Mouse (Mus musculus) kidney, adult 9 months (tissue): Measurements from ENCODE around the gene Ucp3.

Experiments
- DNase-seq: peaks from one replicate; pipeline ENCODE4 v3.0.0; 2022

Gene Ucp3

GRCm38 (mm10) chr7:100501844-100502373, 29.1 kb downstream of the Ucp3 start:
- DNase-seq = no peak

DNA sequence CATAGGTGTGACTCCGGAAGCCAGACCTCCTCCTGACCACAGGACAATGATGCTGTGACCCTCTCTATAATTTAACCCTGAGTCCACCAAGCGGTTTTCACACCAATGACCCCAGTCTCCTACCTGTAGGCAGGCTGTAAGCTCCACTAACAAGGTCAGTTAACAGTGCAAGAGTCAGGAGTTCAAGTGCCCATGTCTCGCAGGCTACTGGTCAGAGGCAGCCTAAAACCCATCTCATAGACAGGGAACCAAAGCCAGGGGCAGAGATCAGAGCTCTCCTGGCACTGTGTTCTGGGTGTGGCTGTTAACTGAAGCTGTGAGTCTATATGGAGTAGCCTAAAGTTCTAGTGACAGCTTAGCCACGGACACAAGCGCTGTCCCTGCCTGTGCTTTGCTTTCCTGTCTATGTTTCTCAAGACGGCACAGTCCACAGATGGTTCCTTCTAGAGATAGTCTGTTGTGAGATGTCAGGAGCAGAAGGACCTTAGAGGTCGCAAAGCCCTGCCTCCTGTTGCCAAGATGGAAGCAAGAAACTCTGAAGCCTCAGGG, 29.7 kb downstream of the Ucp3 start:
- no peak for DNase-seq

DNA sequence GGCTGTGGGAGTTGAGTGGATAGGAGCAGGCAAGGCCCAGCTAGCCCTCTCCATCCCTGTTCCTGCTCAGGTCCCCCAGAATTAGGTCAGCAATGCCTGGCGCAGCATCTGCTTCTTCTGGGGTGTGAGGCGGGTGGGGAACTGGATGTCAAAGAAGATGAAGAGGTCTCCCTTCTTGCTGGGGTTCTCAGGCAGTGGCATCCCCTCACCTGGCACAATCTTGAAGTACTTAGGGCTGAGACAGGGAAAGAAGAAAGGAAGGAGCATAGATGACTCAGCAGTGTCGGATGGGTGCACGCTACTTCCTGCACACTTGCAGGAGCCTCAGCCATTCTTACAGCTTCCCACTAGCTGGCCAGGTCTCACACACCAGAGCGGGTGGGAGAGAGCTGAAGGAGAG, 30.3 kb downstream of the Ucp3 start:
- DNase-seq = no peak

DNA sequence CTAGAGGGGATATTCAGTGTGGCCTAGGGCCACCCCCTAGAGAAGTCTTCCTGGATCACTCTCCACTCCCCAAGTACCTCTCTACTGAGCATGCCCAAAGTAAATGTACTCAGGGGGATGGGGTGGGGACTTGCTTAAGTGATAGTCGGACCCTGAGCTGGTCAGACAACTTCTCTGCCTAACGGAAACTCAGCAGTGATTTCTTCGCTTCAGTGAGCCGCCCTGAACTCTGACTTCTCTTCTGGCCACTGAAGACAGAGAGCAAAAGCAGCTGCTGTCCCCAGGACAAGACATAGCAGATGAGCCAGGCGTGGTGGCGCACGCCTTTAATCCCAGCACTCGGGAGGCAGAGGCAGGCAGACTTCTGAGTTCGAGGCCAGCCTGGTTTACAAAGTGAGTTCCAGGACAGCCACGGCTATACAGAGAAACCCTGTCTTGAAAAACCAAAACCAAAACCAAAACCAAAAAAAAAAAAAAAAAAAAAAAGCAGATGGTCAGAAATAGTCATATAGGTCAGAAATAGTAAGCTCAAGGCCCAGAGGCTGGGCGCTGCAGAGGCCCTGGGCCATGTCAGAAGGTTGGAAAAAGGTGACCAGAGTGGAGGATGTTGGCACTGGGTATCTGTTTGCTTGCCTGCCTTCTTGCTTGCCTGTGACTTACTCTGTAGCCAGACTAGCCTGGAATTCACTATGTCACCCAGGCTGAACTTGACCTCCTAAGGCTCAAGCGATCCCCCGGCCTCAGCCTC, 32.1 kb downstream of the Ucp3 start:
- DNase-seq = no peak

- no peak for DNase-seq
Measured at GRCm38 (mm10) chr7:100506494-100506893, 33.7 kb downstream of the Ucp3 start.

- no peak for DNase-seq
Measured at GRCm38 (mm10) chr7:100508670-100509069, 35.9 kb downstream of the Ucp3 start.

GRCm38 (mm10) chr7:100511602-100512001, 38.8 kb downstream of the Ucp3 start:
- no peak for DNase-seq

DNA sequence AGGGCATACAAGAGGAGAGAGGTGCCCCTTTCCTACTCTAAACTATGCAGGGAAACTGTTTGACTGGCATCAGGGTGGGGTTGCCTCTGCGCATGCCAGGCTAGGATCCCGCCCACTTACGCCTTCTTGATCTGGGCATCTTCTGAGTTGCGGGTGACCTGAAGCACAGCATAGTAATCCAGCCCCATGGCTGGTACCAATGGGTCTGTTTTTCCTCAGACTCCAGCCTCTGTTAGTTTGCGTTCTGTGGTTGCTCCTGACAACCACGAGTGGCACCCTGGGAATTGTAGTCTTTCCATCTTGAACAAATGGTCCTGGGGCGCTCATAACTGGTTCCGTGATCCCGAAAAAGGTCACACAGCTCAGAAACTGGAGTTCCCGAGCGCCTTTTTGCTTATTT, 41.8 kb downstream of the Ucp3 start, which contains the start of gene Dnajb13:
Gene Dnajb13, minus strand, starts transcription at position 388 of the 400 bp plus-strand sequence.
- DNase-seq = no peak

DNA sequence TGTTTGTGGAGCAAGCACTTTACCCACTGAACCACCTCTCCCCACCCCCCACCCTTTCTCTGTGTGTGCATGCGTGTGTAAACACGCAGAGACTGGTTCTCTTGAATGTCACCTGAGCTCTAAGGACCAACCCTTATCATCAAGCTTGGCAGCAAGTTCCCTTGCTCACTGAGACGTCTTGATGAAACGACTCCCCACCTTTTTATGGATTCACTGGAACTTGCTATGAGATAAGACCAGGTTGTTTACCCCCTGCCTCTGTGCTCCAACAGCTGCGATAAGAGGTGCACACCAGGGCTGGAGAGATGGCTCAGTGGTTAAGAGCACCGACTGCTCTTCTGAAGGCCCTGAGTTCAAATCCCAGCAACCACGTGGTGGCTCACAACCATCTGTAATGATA, 47.4 kb downstream of the Ucp3 start:
- DNase-seq = no peak

- peak; percentile 78 for DNase-seq
Measured at GRCm38 (mm10) chr7:100520663-100521285, 48.0 kb downstream of the Ucp3 start.

DNA sequence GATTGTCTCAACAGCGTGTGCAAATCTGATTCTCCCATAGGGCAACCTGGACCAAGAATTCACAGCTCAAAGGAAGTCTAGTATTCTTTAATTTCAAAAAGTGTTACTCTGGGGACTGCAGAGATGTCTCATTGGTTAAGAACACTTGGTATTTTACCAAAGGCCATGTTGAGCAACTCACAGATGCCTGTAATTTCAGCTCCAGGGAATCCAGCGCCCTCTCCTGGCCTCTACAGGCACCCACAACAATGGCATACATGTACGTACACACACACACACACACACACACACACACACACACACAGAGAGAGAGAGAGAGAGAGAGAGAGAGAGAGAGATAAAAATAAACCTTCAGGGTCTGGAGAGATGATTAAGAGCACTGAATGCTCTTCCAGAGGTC, 49.4 kb downstream of the Ucp3 start:
- no peak for DNase-seq

DNA sequence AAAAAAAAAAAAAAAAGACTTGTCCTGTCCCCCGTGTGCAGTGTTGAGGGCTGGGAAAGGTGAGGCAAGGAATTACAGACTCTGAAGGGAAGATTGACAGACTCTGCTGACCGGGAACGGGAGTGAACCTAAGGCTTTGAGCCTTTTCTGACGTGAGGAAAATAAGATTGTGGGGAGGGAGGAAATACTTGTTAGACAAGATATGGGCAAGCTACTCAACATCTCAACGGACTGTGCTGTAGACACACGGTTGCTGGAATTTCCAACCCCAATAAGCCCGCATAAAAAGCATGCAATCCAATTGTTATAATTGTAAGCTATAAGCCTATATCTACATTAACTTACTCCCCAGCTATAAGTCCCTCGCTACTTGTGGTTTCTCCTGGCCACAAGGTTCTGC, 51.9 kb downstream of the Ucp3 start:
- DNase-seq = no peak

- DNase-seq = no peak
Measured at GRCm38 (mm10) chr7:100530766-100531165, 58.0 kb downstream of the Ucp3 start.

GRCm38 (mm10) chr7:100533503-100533902, 60.7 kb downstream of the Ucp3 start:
- DNase-seq = no peak

- DNase-seq = no peak
Measured at GRCm38 (mm10) chr7:100534216-100534615, 61.4 kb downstream of the Ucp3 start.

GRCm38 (mm10) chr7:100535831-100536230, 63.0 kb downstream of the Ucp3 start:
- DNase-seq = no peak
